Mouse (Mus musculus) ES-E14 (cell line): ENCODE results near the gene Tbxas1. TPM values are rescaled to one million over a fixed set of nuclear protein-coding genes. Genes with fewer than 3 reads are reported as not detected.

Experiments
- DNase-seq: peaks from one replicate; pipeline ENCODE4 v3.0.0-alpha.2; 2013; ENCODE audit warnings: low read depth, low spot score
- H3K27ac ChIP-seq: 2 replicates; pipeline ENCODE4 v1.5.1; 2012; ENCODE audit warnings: low read depth, mild to moderate bottlenecking, low read length, moderate library complexity, mixed read lengths; ENCODE audit not compliant: poor library complexity, insufficient read depth, severe bottlenecking
- H3K36me3 ChIP-seq: 2 replicates; pipeline ENCODE4 v1.6.1; 2012; ENCODE audit warnings: mild to moderate bottlenecking, low read length, moderate library complexity, mixed read lengths; ENCODE audit not compliant: control insufficient read depth, poor library complexity, insufficient read depth, severe bottlenecking
- H3K4me1 ChIP-seq, 2 experiments: fragments of 150-350 bp in 1 of 2; sonication (generic) in 1 of 2; 2 replicates each; pipeline ENCODE4 v1.6.1; 2012; ENCODE audit warnings: low read length in 2 of 2, mild to moderate bottlenecking in 1 of 2, mixed read lengths in 1 of 2; ENCODE audit not compliant: control insufficient read depth in 2 of 2, insufficient read depth in 2 of 2, poor library complexity in 1 of 2
- H3K4me3 ChIP-seq, 2 experiments: fragments of 150-350 bp in 1 of 2; sonication (generic) in 1 of 2; 2 replicates each; pipeline ENCODE4 v1.5.1; 2012; ENCODE audit warnings: low read length in 2 of 2, low read depth in 1 of 2, mild to moderate bottlenecking in 1 of 2, mixed read lengths in 1 of 2; ENCODE audit not compliant: insufficient read depth in 1 of 2, poor library complexity in 1 of 2, severe bottlenecking in 1 of 2
- H3K9ac ChIP-seq: 2 replicates; pipeline ENCODE4 v1.6.1; 2012; ENCODE audit warnings: low read depth, mild to moderate bottlenecking, low read length, mixed read lengths; ENCODE audit not compliant: poor library complexity, insufficient read depth, severe bottlenecking
- H3K9me3 ChIP-seq: fragments of 150-350 bp; sonication (generic); 2 replicates; pipeline ENCODE4 v1.6.1; 2012; ENCODE audit warnings: low read depth, mild to moderate bottlenecking, low read length; ENCODE audit not compliant: control insufficient read depth, insufficient read depth
- CHD2 ChIP-seq: IDR thresholded peaks from 2 replicates; pipeline ENCODE4 v1.6.1; 2014; ENCODE audit warnings: mild to moderate bottlenecking, low read depth, low read length, inconsistent platforms
- HCFC1 ChIP-seq: IDR thresholded peaks from 2 replicates; pipeline ENCODE4 v1.6.1; 2012; ENCODE audit warnings: low read length, inconsistent platforms, borderline replicate concordance; ENCODE audit not compliant: insufficient read depth
- MAFK ChIP-seq: IDR thresholded peaks from 2 replicates; pipeline ENCODE4 v1.6.1; 2014; ENCODE audit warnings: mild to moderate bottlenecking, low read depth, low read length, inconsistent platforms; ENCODE audit not compliant: insufficient read depth
- ZC3H11A ChIP-seq: IDR thresholded peaks from 2 replicates; pipeline ENCODE4 v1.6.1; 2012; ENCODE audit warnings: low read depth, mild to moderate bottlenecking, inconsistent platforms, low read length, borderline replicate concordance
- ZNF384 ChIP-seq: IDR thresholded peaks from 2 replicates; pipeline ENCODE4 v1.6.1; 2012; ENCODE audit warnings: low read depth, low read length, inconsistent platforms
- in situ Hi-C, 2 experiments: fragments of 600-800 bp; cut with MboI; formaldehyde crosslinking; loops; one replicate each; pipeline ENCODE4 v1.15.1; 2025; ENCODE audit warnings: low sequenced_read_pairs in 2 of 2, inconsistent platforms in 1 of 2; ENCODE audit not compliant: unreplicated experiment in 2 of 2
- total RNA-seq: library from RNA; depleted of rRNA; stranded (reverse); fragments of 300-350 nt; gene quantifications from 2 replicates; pipeline ENCODE4 v1.2.3, GENCODE M21; 2012

The Tbxas1 gene
- total RNA-seq, 1 experiment: not detected

GRCm38 (mm10) chr6:39021909-39022308 lies 146.7 kb downstream of the Tbxas1 start:
- no peak overlapping the region for H3K4me3 ChIP-seq
- H3K9ac ChIP-seq: no peak overlapping the region
- H3K27ac ChIP-seq: no peak overlapping the region
- DNase-seq: no peak
- H3K9me3 ChIP-seq: no peaks in the 10 kb centered on the region
- TF ChIP-seq ZNF384 (no peak), CHD2 (no peak), HCFC1 (no peak), ZC3H11A (no peak), MAFK (no peak)
- in situ Hi-C loops: no loop called here
- H3K36me3 ChIP-seq: no peaks in the 10 kb centered on the region
- no peaks in the 10 kb centered on the region for H3K4me1 ChIP-seq

DNA sequence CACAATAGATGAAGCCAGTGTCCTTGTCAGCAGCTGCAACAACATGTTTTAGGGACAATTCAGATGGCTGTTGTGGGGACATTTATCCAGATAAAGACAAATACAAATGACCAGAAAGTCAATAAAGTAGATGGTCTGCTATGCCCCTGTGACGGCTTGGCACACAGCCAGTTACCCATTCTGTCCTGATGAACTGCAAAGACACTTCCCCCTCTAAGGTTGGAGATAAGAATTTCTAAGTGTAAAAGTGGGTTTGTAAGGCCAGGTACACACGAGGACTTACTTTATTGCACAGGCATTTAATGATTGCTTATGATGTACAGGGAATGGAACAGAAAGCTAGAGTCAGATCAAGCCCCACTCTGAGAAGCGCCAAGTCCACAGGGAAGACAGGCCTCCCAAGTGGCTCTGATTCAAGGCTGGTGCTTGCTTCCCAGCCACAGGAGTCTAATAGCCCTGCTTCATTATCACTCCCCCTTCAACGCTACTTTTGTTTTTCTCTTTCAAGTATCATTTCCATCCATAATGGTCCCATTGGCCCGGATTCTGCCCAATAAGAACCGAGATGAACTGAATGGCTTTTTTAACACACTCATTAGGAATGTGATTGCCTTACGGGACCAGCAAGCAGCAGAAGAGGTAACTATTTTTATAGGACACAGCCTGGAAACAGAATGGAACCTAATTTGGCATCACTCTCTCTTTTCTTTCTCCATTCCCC lies 147.4 kb downstream of the Tbxas1 start:
- TF ChIP-seq MAFK (no peak), ZNF384 (no peak), CHD2 (no peak), HCFC1 (no peak), ZC3H11A (no peak)
- Histone ChIP-seq H3K27ac (no peak overlapping the region), H3K4me3 (no peak overlapping the region), H3K36me3 (no peaks in the 10 kb centered on the region), H3K4me1 (no peaks in the 10 kb centered on the region), H3K9me3 (no peaks in the 10 kb centered on the region), H3K9ac (no peak overlapping the region)
- in situ Hi-C loops: no loop called here
- DNase-seq: no peak

DNA sequence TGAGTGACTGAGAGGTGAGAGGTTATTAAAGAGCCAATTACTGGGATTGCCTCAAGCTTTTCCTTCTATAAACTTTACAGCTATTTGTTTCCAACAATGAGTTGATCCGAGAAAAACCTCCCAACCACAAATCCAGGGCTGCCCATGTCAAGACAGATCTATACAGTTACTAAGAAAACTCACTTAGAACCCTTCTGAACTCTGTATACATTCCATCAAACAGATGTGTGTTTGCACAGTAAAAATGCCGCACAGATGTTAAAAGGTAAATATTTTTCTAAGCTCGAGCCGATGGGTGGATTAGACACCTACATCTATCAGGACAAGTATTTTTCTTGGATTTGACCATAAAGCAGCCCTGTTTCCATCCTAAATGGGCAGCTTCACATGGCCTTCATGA lies 149.4 kb downstream of the Tbxas1 start:
- in situ Hi-C loops: no loop called here
- TF ChIP-seq ZNF384 (no peak), CHD2 (no peak), HCFC1 (no peak), ZC3H11A (no peak), MAFK (no peak)
- H3K4me1 ChIP-seq: no peaks in the 10 kb centered on the region
- no peaks in the 10 kb centered on the region for H3K9me3 ChIP-seq
- DNase-seq: no peak
- no peaks in the 10 kb centered on the region for H3K36me3 ChIP-seq
- no peak overlapping the region for H3K4me3 ChIP-seq
- H3K9ac ChIP-seq: no peak overlapping the region
- no peak overlapping the region for H3K27ac ChIP-seq

DNA sequence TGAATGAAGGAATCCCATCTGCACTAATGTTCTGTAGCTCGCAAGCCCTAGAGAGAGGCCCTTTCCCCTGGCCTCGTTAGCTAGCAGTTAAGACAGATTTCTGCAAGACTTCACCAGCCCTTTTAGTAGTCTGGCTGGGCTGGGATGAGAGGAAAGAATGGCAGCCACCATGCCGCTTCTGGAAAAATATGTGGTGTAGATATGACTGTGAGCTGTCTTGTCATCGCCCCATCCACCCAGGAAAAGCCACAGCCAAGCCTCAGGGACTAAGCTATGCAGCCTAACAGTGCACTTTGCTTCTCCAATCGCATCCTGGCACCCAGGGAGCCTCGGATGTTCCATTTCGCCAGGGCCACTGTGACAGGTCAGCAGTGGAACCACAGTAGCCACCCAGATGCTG lies 149.8 kb downstream of the Tbxas1 start:
- H3K9ac ChIP-seq: no peak overlapping the region
- no peaks in the 10 kb centered on the region for H3K36me3 ChIP-seq
- in situ Hi-C loops: no loop called here
- no peak for DNase-seq
- no peaks in the 10 kb centered on the region for H3K4me1 ChIP-seq
- H3K27ac ChIP-seq: no peak overlapping the region
- no peak overlapping the region for H3K4me3 ChIP-seq
- H3K9me3 ChIP-seq: no peaks in the 10 kb centered on the region
- TF ChIP-seq HCFC1: no peak

- in situ Hi-C loops: no loop called here
- H3K4me1 ChIP-seq: no peaks in the 10 kb centered on the region
- no peak overlapping the region for H3K4me3 ChIP-seq
- no peak for DNase-seq
- no peak overlapping the region for H3K27ac ChIP-seq
- H3K9me3 ChIP-seq: no peaks in the 10 kb centered on the region
- no peak overlapping the region for H3K9ac ChIP-seq
- TF ChIP-seq ZC3H11A: no peak
- no peak for TF ChIP-seq ZNF384
- TF ChIP-seq MAFK: no peak
- no peak for TF ChIP-seq HCFC1
- no peak for TF ChIP-seq CHD2
- H3K36me3 ChIP-seq: no peaks in the 10 kb centered on the region
Observed at GRCm38 (mm10) chr6:39030714-39031113, 155.5 kb downstream of the Tbxas1 start.
